Mouse (Mus musculus) left cerebral cortex, adult 9 months (tissue): Measurements from ENCODE around the gene Trp53.
A peak's percentile ranks its signal among the peaks of the same experiment; 100 is the strongest.
"Not testable (repeated sequence)": the region's sequence is repeated elsewhere in the genome, so short reads cannot be mapped to it uniquely, and the experiment has no call there.

Experiments
- DNase-seq, 2 experiments: peaks; one replicate each; pipeline ENCODE4 v3.0.0; 2022; ENCODE audit warnings: low spot score in 2 of 2

The Trp53 gene

DNA sequence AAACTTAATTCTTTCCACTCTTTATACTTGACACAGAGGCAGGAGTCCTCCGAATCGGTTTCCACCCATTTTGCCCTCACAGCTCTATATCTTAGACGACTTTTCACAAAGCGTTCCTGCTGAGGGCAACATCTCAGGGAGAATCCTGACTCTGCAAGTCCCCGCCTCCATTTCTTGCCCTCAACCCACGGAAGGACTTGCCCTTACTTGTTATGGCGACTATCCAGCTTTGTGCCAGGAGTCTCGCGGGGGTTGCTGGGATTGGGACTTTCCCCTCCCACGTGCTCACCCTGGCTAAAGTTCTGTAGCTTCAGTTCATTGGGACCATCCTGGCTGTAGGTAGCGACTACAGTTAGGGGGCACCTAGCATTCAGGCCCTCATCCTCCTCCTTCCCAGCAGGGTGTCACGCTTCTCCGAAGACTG, at the start of gene Trp53, which contains the start of gene Wrap53:
Gene Trp53 (plus strand): TSS at position 269 of the 424 bp plus-strand sequence.
Gene Wrap53 (minus strand): TSS at position 165 of the 424 bp plus-strand sequence.
- DNase-seq: peak; percentile 86 to 92

DNA sequence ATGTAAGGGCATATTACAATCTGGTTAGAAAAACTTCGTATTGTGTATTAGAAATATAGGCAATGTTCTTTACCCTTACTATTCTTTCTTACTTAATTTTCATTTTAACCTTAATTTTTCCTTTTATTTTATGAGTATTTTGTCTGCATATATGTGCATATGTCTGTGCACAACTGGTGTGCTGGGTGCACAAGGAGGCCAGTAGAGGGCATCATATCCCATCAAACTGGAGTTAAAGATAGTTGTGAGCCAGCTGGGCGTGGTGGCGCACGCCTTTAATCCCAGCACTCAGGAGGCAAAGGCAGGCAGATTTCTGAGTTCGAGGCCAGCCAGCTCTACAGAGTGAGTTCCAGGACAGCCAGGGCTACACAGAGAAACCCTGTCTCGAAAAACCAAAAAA, 49.4 kb upstream of the Trp53 start:
- DNase-seq: not testable (repeated sequence)

DNA sequence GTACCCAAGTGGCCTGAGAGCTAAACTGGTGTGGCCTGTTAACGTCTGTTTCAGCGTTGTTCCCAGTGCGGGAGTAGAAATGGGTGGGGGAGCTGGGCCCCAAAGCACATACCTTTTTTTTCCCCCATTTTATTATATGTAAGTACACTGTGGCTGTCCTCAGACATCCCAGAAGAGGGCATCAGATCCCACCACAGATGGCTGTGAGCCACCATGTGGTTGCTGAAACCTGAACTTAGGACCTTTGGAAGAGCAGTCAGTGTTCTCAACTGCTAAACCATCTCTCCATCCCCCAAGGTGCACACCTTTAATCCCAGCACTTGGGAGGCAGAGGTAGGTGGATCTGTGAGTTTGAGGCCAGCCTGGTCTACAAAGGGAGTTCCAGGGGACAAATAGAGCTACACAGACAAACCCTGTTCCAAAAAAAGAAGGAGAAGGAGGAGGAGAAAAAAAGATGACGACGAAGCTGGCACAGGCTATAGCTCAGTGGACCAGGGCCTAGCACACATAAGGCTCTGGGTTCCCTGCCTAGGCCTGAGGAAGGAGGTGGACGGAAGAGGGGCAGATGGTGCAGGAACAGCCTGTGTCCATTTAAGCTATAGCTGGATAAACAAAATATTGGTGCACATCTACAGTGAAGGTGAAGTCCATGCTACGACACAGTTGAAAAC, 47.5 kb upstream of the Trp53 start:
- no peak for DNase-seq

DNA sequence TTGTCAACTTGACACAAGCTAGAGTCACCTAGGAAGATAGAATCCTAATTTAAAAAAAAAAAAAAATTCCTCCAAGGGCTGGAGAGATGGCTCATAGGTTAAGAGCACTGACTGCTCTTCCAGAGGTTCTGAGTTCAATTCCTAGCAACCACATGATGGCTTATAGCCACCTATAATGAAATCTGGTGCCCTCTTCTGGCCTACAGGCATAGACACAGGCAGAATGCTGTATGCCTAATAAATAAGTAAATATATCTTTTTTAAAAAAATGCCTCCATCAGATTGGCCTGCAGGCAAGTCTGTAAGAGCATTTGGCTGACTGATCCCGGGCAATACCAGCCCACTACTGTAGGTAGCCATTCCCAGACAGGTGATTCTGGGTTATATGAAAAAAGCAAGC, 45.2 kb upstream of the Trp53 start:
- DNase-seq: no peak

DNA sequence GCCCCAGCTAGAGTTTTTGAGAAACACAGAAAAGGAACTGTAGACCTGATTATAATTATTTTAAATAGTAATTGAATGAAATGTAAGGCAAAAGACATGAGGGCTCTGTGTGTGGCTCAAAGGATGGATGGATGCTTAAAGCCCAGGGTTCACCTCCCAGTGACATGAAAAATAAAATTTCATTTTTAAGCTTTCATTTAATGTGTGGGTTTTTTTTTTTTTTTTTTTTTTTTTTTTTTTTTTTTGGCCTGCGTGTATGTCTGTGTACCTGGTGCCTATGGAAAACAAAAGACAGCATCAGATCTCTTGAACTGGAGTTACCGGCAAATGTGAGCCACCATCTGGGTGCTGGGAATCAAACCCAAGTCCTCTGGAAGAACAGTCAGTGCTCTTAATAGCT, 39.5 kb upstream of the Trp53 start:
- no peak for DNase-seq

DNA sequence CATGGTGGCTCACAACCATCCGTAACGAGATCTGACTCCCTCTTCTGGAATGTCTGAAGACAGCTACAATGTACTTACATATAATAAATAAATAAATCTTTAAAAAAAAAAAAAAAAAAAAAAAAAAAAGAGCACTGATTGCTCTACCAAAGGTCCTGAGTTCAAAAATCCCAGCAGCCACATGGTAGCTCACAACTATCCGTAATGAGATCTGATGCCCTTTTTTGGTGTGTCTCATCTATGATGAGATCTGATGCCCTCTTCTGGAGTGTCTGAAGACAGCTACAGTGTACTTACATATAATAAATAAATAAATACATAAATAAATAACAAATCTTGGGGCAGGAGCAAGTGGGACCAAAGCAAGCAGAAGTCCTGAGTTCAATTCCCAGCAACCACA, 38.4 kb upstream of the Trp53 start:
- DNase-seq: not testable (repeated sequence)

DNA sequence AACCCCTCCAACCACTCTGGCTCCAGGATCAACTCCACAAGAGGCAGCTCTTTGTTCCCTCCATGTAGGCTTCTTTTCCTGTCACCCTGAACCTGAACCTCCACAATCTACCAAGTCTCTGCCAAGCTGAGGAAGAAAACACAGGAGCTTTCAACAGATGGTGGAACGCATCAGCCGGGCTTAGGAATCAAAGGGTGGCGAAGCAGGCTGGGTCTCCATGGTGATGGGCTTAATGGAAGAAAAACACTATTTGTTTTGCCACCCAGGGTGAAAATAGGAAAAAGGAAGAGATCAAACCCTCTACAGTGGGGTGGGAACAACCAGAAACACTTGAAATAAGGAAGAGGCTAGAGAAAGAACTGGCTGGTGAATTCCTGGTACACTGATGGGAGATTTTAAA, 36.6 kb upstream of the Trp53 start:
- no peak for DNase-seq

DNA sequence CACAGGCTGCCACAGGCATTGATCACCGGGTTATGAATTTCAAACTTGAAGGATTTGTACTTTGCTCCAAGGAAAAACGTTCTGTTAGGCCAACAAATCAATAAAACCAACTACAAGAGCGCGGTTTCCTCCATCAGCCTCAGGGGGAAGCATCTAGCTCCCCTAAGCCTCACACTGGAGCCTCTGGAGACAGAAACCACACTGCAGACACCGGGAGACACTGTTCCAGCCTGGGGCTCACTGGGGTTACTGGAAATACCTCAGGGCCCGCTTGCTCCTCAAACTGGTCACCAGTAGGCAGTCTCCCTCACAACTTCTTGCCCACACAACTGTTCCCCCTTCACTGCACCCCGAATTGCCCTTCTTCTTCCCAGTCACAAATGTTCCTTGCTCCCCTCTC, 34.2 kb upstream of the Trp53 start:
- no peak for DNase-seq

DNA sequence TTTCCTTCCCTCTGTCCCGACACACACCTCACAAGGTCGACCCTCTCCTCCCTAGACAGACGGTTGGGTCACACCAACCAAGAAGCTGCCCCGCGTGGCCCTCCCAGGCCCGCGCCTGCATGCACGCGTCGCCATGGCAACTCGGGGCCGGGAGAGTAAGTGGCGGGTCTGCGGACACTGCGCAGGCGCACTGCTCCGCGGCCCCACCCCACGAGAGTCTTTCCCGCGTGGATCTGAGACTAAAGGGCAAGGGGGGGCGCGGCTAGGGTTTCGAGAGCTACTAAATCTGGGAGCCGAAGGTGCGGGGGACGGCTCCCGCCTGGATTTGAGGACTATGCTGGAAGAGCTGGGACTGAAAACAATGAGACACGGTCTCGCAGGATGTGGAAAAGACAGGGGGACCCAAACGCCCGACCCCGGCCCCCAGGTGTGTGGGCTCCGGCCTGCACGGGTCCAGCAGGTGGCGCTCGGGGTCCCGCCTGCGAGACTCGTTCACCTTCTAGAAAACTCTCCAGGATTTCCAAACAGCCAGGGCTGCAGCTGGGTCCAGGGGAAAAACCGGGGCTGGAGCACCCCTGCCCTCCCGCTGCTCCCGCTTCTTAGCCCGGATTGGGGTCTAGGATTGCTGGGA, 33.6 kb upstream of the Trp53 start:
- peak; percentile 59 to 68 for DNase-seq

DNA sequence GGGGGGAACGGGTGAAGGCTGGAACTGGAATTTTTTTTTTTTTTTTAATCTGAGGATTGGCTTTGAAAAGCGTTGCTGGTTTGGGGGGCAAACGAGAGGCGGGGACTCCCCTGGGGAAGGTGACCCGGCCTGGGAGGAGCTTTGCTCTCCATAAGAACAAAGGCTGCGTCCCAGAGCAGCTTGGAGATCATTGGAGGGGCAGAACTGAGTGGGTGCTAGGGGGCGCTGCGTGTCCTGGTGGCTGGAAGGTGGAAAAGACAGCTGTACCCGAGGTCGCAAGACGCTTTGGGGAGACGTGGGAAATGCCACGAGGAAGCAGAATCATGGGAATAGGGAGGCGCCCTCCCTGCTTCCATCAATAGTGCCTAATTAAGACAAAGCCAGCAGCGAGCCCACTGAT, 33.1 kb upstream of the Trp53 start:
- DNase-seq: no peak

DNA sequence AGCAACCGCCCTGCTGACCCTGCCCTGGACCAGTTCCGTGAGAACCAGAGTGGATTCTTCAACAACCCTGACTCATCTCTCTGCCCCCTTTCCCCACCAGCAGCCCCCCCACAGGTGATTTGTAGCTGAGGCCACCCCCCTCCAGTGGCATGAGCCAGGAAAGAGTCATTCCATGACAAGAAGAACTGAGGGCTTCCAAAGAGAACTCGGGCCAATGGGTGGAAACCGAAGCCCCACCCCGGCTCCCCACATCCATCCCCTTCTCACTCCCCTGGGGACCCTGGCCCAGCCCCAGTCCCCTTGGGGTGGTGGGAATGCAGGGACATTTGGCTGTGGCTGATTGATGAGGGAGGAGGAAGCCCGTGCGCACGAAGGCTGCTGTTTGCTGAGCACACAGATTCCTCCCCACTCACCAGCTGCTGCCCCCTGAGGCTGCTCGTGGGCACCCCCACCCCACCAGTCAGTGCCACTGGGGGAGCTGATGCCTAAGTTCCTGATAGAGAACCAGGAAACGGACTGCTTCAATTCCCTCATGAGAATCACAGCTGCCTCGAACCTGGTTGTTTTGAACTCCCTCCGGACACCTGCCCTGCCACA, 31.0 kb upstream of the Trp53 start, which contains the start of gene Dnah2:
Gene Dnah2 (minus strand): TSS at position 51 of the 597 bp plus-strand sequence.
- DNase-seq: no peak

DNA sequence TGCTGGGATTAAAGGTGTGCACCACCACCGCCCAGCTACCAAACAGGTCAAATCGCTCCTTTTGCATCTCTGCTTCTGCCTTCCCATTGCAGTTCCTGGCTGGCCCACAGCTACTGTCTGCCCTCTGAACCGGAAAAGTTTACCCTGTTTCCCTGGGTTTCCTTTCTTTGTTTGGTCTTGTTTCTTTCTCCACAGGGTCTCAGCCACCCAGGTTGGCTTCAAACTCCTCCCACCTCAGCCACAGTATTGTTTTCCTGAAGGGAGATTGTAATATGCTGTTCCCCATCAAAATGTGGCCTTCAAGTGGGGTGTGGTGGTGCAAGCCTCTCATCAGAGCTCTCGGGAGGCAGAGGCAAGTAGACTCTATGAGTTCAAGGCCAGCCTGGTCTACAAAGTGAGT, 28.8 kb upstream of the Trp53 start:
- no peak for DNase-seq

DNA sequence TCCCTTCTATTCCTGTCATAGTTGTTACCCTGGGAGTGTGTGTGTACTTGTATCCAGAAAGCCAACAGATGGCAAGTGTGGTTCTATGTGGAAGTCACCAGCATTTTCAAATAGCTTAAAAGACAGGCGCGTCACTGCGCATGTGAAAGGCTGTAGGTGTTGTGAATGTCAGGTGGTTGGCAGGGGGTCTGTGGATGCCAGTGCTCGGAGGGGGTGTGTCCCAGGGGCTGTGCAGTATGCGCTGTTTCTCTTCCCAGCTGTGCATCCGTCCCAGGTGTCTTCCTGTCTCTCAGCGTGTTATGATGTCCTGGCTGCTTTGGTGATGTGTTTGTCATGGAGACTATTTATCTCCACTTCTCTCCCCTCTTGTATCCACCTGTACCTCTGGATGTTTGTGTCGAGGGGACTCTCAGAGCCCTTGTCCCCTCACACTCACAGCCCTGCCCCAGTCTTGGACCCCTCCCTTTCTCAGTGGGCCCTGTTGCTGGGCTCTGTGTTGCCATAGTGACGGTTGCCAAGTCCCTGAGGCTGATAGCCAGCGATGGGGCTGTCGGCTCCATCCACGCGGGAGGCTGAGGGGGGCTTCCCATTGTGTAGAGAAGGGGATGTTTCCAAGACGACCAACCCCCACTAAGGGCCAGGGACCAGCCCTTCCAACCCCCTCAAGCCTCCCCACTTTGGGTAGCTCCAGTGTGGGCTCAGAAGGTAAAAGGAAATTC, 27.4 kb upstream of the Trp53 start:
- peak in 1 of 2 experiments; percentile 60 for DNase-seq

DNA sequence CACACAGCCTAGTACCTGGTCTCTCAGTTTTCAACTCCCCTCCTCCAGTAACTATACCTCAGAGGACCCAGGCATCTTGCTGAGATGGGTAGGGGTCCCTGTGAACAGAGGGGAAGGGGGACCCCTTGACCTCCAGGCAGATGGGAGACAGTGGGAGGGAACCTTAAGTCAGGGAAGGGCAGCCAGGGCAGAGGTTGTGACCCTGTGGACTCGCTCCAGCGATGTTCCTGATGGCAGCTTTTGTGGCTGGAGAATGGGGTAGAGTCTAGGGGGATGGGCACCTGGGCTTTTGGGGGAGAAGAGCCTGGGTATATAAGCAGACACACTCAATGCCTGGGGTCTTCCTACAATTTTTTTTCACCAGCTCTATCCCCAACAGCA, 26.8 kb upstream of the Trp53 start:
- DNase-seq: no peak

DNA sequence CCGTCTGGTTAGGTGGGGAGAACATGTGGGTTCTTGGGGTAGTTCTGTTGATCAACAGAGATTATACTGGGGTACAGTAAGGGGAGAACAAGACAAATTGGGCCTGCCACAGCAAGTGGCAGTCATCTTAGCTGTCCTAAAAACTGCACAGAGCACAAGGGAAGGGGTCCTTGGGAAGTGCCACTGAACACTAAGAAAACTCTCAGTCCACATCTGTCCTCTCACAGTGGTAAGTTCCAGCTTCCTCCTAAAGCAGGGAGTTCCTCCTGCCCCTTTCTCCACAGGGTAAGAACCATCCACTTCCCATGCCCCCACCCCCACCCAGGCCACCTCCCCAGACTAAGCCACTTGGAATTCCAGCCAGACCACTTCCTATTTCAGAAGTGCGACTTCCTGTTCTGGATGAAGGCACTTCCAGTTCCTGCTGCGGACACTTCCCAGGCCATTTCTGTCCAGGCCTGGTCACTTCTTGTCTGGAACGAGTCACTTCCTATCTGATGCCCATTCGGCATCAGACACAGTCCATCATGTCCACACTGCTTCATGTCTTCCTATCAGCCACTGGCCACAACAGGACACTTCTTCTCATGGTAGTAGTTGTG, 25.5 kb upstream of the Trp53 start:
- no peak for DNase-seq

DNA sequence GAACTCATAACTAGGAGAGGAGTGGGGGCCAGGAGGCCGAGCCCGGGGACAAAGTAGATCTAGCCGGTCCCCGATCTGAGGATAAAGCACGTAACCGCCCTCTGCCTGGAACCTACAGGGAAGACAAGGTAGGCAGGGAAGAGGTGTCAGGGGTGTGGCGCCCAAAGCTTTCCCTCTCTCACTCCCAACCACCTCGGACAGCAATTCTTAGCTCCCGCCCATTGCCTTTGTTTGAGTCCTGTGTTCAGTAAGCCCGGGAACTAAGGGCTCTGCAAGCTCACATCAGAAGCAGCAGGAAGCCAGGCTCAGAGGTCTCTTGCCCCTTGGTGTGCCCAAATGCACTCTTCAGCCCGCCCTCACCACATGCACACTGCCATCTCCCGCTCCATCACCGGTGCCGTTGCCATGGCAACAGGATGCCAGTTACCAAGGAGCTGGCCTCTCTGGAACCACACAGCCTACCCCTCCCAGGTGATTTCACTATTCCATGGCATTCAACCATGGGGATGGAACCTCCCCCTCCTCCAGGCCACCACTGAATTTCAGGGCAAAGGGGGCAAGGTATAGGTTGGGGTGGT, 22.7 kb upstream of the Trp53 start:
- no peak for DNase-seq

DNA sequence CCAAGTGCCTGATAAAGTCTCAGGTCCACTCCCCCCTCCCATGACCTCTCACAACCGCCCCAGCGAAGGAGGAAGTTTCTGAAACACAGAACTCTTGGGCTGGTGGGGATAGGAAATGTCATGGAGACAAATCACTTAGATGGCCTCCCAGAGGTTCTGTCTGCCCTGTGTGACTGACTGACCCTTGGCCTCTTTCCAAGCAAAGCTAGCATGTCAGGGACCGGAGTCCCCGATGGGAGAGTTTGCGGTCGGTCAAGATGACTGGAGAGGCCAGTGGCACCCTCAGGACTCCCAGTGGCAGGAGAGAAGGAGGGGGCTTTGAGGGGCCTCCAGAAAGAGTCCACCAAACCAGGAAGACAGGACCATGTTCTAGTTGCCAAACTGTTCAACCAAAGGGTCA, 21.4 kb upstream of the Trp53 start:
- no peak for DNase-seq

DNA sequence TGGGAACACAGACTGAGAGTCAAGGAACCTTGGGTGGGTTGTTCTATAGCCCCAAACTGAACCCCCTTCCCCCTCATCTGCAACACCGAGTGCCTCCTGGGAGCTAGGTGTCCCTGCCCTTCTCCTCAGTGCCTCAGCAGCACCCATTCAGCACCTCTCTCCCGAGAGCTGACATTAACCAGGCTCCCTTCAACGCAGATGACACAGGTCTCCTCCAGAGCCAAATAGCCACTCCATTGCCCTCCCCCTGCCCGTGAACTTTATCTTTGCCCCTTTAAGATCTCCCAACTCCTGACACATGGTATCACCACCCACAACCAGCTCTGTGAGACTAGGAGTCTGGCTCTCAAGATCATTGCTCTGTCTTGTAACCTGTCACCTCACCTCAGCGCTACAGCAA, 21.0 kb upstream of the Trp53 start:
- no peak for DNase-seq

DNA sequence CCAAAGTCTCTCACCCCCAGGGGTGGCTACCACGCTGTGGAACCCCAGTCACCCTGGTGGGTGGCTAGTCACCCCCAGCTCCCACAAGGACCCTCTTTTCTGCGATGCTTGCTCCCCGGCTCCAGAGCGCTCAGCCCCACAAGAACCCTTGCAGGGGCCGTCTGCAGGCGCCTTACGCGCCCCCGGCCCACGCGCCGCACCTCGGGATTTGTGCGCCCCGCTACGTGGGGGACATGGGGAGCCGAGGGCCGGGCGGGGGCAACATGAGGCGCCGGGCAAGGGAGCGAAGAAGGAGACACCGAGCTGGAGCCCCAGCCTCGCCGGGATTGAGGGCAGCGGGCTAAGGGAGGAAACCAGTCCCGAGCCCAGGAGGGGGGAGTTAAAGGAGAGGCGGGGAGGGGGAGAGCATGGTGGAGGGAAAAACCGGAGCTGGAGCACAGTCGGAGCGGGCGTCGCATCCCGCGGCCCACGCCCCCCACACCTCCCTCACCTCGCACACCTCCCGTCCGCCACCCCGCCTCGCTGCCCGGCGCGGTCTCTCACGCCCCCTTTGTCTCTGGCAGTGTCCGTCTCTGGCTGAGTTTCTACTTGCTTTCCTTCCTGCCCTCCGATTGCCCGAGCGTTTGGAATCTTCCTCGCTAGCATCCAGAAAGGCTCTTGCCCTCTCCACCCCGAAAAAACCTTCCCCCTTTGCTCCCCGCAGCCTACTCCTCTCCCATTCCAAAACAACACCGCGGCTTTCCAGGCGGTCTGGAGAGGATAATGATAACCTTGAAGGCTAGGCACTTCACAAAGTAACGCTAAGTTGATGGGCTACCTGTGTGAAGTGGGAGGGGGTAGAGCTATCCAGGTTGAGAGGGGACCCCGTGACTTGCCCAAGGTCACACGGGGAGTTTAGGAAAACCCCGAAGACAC, 20.1 kb upstream of the Trp53 start, which contains the start of gene Efnb3:
Gene Efnb3 (minus strand): TSS at position 355 of the 915 bp plus-strand sequence.
- DNase-seq: no peak
